Mouse (Mus musculus): ENCODE measurements around the gene Sptssb.

DNA sequence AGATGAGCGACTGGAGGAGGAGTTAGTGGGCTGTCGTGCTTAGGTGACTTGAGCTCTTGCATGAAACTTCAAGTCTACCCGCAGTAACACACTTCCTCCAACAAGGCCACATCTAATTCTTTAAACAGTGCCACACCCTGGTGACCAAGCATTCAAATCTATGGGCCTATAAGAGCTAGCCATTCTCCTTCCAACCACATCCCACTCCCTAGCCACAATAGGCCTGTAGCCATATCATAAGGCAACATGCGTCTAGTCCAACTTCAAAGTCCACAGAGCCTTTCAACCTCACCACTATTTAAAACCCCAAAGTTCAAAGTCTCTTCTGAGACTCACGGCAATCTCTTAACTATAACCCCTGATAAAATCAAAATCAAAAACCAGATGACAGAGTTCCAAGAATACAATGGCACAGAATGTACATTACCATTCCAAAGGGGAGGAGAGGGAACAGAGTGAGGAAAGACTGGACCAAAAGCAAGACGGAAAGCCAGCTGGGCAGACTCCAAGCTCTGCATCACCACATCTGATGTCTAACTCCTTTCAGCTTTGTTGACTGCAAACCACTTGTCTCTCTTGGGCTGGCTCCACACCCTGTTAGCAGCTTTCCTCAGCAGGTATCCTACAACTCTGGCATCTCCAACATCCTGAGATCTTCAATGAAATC is 13.1 kb upstream of the Sptssb start:
- TF ChIP-seq CTCF (IDR thresholded peaks at IDR 0.05; ENCODE audit: extremely low read depth, insufficient read length, insufficient replicate concordance, low read depth, low read length) (no peak), POLR2A (IDR thresholded peaks at IDR 0.05; ENCODE audit: low read depth, low read length) (no peak)
